Mouse (Mus musculus) right cerebral cortex, postnatal 36 days (tissue): ENCODE results near the gene Cdh10.

Experiments used
- DNase-seq, 2 experiments: peaks; one replicate each; pipeline ENCODE4 v3.0.0; 2022; ENCODE audit warnings: low spot score in 2 of 2, mixed read lengths in 1 of 2

Gene Cdh10

GRCm38 (mm10) chr15:18818185-18818973 lies at the start of gene Cdh10:
Gene Cdh10 (plus strand): TSS chr15:18818947.
- peak; percentile 70 to 78 for DNase-seq

- DNase-seq = no peak
These were observed 9.5 kb upstream of the Cdh10 start for GRCm38 (mm10) chr15:18809148-18809827.

GRCm38 (mm10) chr15:18817707-18818106 lies 1.0 kb upstream of the Cdh10 start:
- DNase-seq = no peak

GRCm38 (mm10) chr15:18820226-18820625 lies 1.5 kb downstream of the Cdh10 start:
- no peak for DNase-seq

- DNase-seq = peak; percentile 87 to 90
These were observed 2.5 kb downstream of the Cdh10 start for GRCm38 (mm10) chr15:18821114-18821756.

- no peak for DNase-seq
These were observed 4.7 kb downstream of the Cdh10 start for GRCm38 (mm10) chr15:18823420-18823819.

GRCm38 (mm10) chr15:18832263-18832662 lies 13.5 kb downstream of the Cdh10 start:
- no peak for DNase-seq

- no peak for DNase-seq
These were observed 23.0 kb downstream of the Cdh10 start for GRCm38 (mm10) chr15:18841769-18842168.

- DNase-seq = no peak
These were observed 26.1 kb downstream of the Cdh10 start for GRCm38 (mm10) chr15:18844807-18845206.

GRCm38 (mm10) chr15:18850497-18850896 lies 31.8 kb downstream of the Cdh10 start:
- DNase-seq = no peak

GRCm38 (mm10) chr15:18858135-18858534 lies 39.4 kb downstream of the Cdh10 start:
- DNase-seq = no peak

GRCm38 (mm10) chr15:18869871-18870270 lies 51.1 kb downstream of the Cdh10 start:
- no peak for DNase-seq

- no peak for DNase-seq
These were observed 62.7 kb downstream of the Cdh10 start for GRCm38 (mm10) chr15:18881467-18881866.

- no peak for DNase-seq
These were observed 67.9 kb downstream of the Cdh10 start for GRCm38 (mm10) chr15:18886673-18887072.

GRCm38 (mm10) chr15:18888912-18889311 lies 70.2 kb downstream of the Cdh10 start:
- no peak for DNase-seq

- DNase-seq = no peak
These were observed 71.6 kb downstream of the Cdh10 start for GRCm38 (mm10) chr15:18890358-18890757.

GRCm38 (mm10) chr15:18900776-18901175 lies 82.0 kb downstream of the Cdh10 start:
- DNase-seq = no peak

GRCm38 (mm10) chr15:18904131-18904530 lies 85.4 kb downstream of the Cdh10 start:
- no peak for DNase-seq

GRCm38 (mm10) chr15:18910612-18911011 lies 91.9 kb downstream of the Cdh10 start:
- no peak for DNase-seq

- DNase-seq = peak in 1 of 2 experiments; percentile 26
These were observed 106.8 kb downstream of the Cdh10 start for GRCm38 (mm10) chr15:18925392-18926117.

- no peak for DNase-seq
These were observed 108.2 kb downstream of the Cdh10 start for GRCm38 (mm10) chr15:18926964-18927363.

- no peak for DNase-seq
These were observed 133.5 kb downstream of the Cdh10 start for GRCm38 (mm10) chr15:18952266-18952665.
